Mouse (Mus musculus): ENCODE measurements at regions not wholly inside any gene's neighbourhood (a gene's known extent, or its start where the extent isn't known, plus 50 kb on each side); places are given as distances from the start of the nearest gene placed in this dataset.
"Not testable (repeated sequence)": the region's sequence is repeated elsewhere in the genome, so short reads cannot be mapped to it uniquely, and the experiment has no call there.

DNA sequence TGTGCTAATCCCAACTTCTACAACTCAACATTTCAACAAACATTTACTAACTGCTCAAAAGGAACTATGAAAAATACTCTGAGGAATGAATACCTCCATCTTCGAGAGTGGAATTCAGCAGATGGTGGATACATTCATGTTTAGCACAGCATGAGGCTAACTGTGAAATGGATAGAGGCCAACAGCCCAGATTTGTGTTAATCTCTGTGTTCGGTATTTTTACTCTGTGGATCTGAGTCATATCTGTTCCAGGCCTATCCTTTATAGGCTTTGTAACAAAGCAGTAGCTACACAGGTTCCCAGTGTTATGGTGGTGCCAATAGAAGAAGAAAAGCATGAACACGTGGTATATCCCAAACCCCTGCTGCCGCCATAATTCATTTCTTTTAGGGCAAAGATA lies 148.4 kb upstream of the Fbxl7 start:
- H3K4me3 ChIP-seq (replicated peaks; ENCODE audit: extremely low read depth, low read depth, low read length), result no peak overlapping the region
- 74% methylated on average over 4 of the region's 4 CpGs for WGBS
- no peak for DNase-seq
- H3K4me1 ChIP-seq (ENCODE audit: control insufficient read depth, insufficient read depth, low read length), result no peaks in the 10 kb centered on the region
- TF ChIP-seq CTCF (IDR thresholded peaks at IDR 0.05; ENCODE audit: insufficient read depth, low read length) (no peak), POLR2A (IDR thresholded peaks at IDR 0.05; ENCODE audit: borderline replicate concordance, extremely low read depth, low read depth, low read length) (no peak)

DNA sequence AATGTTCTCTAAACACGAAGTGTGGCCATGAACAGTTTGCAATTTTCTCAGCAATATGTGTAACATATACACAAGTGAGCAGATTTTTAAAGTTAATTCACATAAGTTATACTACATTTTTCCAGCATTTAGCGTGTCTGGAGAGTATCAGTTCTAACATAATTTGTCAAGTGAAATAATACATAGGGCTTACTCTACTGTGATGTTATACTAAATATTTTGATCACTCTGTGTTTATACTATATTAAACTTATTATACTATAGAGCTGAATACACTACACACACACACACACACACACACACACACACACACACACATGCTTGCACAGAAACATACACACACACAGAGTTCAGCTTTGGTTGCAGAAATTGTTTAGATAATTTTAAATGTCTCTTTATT lies 155.3 kb upstream of the Fbxl7 start:
- no peak for DNase-seq
- WGBS, result 69% methylated on average over 2 of the region's 2 CpGs
- no peaks in the 10 kb centered on the region for H3K4me1 ChIP-seq (ENCODE audit: control insufficient read depth, insufficient read depth, low read length)
- no peak for TF ChIP-seq CTCF (IDR thresholded peaks at IDR 0.05; ENCODE audit: insufficient read depth, low read length)
- TF ChIP-seq POLR2A (IDR thresholded peaks at IDR 0.05; ENCODE audit: borderline replicate concordance, extremely low read depth, low read depth, low read length), result no peak
- no peak overlapping the region for H3K4me3 ChIP-seq (replicated peaks; ENCODE audit: extremely low read depth, low read depth, low read length)

GRCm38 (mm10) chr15:27063456-27063855 lies 168.1 kb upstream of the Fbxl7 start:
- H3K4me1 ChIP-seq (ENCODE audit: control insufficient read depth, insufficient read depth, low read length), result no peaks in the 10 kb centered on the region
- no peak for TF ChIP-seq POLR2A (IDR thresholded peaks at IDR 0.05; ENCODE audit: borderline replicate concordance, extremely low read depth, low read depth, low read length)
- no peak for TF ChIP-seq CTCF (IDR thresholded peaks at IDR 0.05; ENCODE audit: insufficient read depth, low read length)
- no peak overlapping the region for H3K4me3 ChIP-seq (replicated peaks; ENCODE audit: extremely low read depth, low read depth, low read length)
- no peak for DNase-seq

DNA sequence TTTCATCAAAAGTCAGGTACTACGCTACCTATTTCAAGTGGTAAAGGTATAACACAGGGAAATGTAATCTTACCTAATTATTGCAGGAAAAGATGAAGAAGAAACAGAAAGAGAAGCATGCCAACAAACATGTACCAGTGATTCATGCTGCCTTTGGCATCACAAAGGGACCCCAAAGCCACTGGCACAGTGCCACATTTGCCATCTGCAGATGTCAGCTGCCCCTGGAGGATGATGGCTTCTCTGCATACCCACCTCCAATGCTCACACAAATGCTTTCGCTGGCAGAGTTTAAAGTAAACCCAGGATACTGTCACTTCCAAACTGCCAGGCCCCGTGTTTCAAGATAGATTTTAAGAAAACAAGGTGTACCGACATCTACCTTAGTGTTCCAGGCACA lies 168.6 kb upstream of the Fbxl7 start:
- no peak overlapping the region for H3K4me3 ChIP-seq (replicated peaks; ENCODE audit: extremely low read depth, low read depth, low read length)
- WGBS, result 65% methylated on average over 4 of the region's 4 CpGs

DNA sequence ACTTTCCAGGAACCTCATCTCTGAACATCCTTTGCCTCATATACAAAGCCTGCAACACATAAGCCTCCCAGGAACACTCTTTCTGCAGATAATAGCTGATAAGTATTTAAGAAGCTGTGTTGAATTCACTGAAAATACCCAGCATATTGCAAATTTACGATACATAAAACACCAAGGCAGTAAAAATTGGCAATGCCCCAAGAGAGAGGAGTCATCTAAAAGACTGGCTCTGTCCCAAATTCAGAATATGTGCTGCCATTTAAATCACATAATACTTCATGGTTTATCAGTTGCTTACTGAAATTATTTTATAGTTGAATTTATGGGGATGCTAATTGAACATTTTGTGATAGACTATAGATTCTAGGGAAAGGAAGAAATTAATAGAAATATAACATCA lies 172.3 kb upstream of the Fbxl7 start:
- H3K4me1 ChIP-seq (ENCODE audit: control insufficient read depth, insufficient read depth, low read length), result no peaks in the 10 kb centered on the region
- no peak for DNase-seq
- no peak for TF ChIP-seq CTCF (IDR thresholded peaks at IDR 0.05; ENCODE audit: insufficient read depth, low read length)
- TF ChIP-seq POLR2A (IDR thresholded peaks at IDR 0.05; ENCODE audit: borderline replicate concordance, extremely low read depth, low read depth, low read length), result no peak
- no peak overlapping the region for H3K4me3 ChIP-seq (replicated peaks; ENCODE audit: extremely low read depth, low read depth, low read length)
- 60% methylated on average over 1 of the region's 1 CpGs for WGBS

More for the DNA sequence above, 168.6 kb upstream of the Fbxl7 start:
- no peak for TF ChIP-seq CTCF (IDR thresholded peaks at IDR 0.05; ENCODE audit: insufficient read depth, low read length)
- TF ChIP-seq POLR2A (IDR thresholded peaks at IDR 0.05; ENCODE audit: borderline replicate concordance, extremely low read depth, low read depth, low read length), result no peak
- H3K4me1 ChIP-seq (ENCODE audit: control insufficient read depth, insufficient read depth, low read length), result no peaks in the 10 kb centered on the region
- DNase-seq, result no peak

GRCm38 (mm10) chr15:27077926-27078325 lies 182.5 kb upstream of the Fbxl7 start:
- 74% methylated on average over 4 of the region's 4 CpGs for WGBS
- DNase-seq, result no peak
- TF ChIP-seq CTCF (IDR thresholded peaks at IDR 0.05; ENCODE audit: insufficient read depth, low read length) (no peak), POLR2A (IDR thresholded peaks at IDR 0.05; ENCODE audit: borderline replicate concordance, extremely low read depth, low read depth, low read length) (no peak)
- H3K4me1 ChIP-seq (ENCODE audit: control insufficient read depth, insufficient read depth, low read length), result no peaks in the 10 kb centered on the region
- H3K4me3 ChIP-seq (replicated peaks; ENCODE audit: extremely low read depth, low read depth, low read length), result no peak overlapping the region

GRCm38 (mm10) chr15:27082826-27083225 lies 187.4 kb upstream of the Fbxl7 start:
- Histone ChIP-seq H3K4me3 (replicated peaks; ENCODE audit: extremely low read depth, low read depth, low read length) (no peak overlapping the region), H3K4me1 (ENCODE audit: control insufficient read depth, insufficient read depth, low read length) (no peaks in the 10 kb centered on the region)
- DNase-seq, result no peak
- TF ChIP-seq POLR2A (IDR thresholded peaks at IDR 0.05; ENCODE audit: borderline replicate concordance, extremely low read depth, low read depth, low read length) (no peak), CTCF (IDR thresholded peaks at IDR 0.05; ENCODE audit: insufficient read depth, low read length) (no peak)
- 78% methylated on average over 5 of the region's 5 CpGs for WGBS

DNA sequence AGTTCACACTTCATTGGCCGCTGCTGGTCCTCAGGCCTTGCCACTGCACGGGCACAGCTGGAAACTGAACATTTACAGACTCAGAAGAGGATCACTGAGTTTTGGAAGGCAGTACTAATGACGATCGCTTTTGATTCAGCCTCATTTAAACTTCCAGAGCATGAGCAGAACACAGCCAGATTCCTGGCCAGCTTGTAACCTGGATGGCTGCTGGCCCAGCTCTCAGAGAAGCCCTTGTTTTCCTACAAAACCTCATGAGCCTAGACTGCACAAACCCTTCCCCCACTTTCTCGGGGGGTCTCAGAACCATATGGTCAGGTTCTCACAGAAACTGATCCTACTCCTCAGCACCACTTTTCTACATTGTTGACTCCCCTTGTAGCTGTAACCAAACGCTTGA lies 188.2 kb upstream of the Fbxl7 start:
- DNase-seq, result no peak
- no peak for TF ChIP-seq POLR2A (IDR thresholded peaks at IDR 0.05; ENCODE audit: borderline replicate concordance, extremely low read depth, low read depth, low read length)
- TF ChIP-seq CTCF (IDR thresholded peaks at IDR 0.05; ENCODE audit: insufficient read depth, low read length), result no peak
- 76% methylated on average over 6 of the region's 6 CpGs for WGBS
- Histone ChIP-seq H3K4me3 (replicated peaks; ENCODE audit: extremely low read depth, low read depth, low read length) (no peak overlapping the region), H3K4me1 (ENCODE audit: control insufficient read depth, insufficient read depth, low read length) (no peaks in the 10 kb centered on the region)

DNA sequence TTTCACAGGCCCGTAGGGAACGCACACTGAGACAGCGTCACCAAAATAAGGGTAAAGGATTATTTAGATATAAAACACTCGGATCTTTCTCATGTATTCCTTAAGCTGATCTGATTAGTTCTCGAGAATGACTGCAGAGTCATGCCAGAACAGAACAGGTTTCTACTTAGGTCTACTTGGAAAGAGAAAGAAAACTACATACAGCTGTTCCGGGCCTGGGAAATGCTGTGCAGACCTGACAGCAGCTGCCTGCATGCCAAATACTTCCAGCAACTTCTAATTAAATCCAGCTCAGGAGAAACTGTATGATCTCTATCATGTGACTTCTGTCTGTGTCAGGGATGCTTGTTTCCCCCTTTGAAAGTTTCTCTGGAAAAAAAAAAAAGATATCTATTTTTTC lies 193.8 kb upstream of the Fbxl7 start:
- Histone ChIP-seq H3K4me3 (replicated peaks; ENCODE audit: extremely low read depth, low read depth, low read length) (no peak overlapping the region), H3K4me1 (ENCODE audit: control insufficient read depth, insufficient read depth, low read length) (no peaks in the 10 kb centered on the region)
- no peak for DNase-seq
- TF ChIP-seq POLR2A (IDR thresholded peaks at IDR 0.05; ENCODE audit: borderline replicate concordance, extremely low read depth, low read depth, low read length) (no peak), CTCF (IDR thresholded peaks at IDR 0.05; ENCODE audit: insufficient read depth, low read length) (no peak)
- 83% methylated on average over 6 of the region's 6 CpGs for WGBS

GRCm38 (mm10) chr15:27094102-27094501 lies 198.7 kb upstream of the Fbxl7 start:
- 44% methylated on average over 3 of the region's 3 CpGs for WGBS
- no peak for DNase-seq
- no peak overlapping the region for H3K4me3 ChIP-seq (replicated peaks; ENCODE audit: extremely low read depth, low read depth, low read length)
- H3K4me1 ChIP-seq (ENCODE audit: control insufficient read depth, insufficient read depth, low read length), result no peaks in the 10 kb centered on the region
- no peak for TF ChIP-seq POLR2A (IDR thresholded peaks at IDR 0.05; ENCODE audit: borderline replicate concordance, extremely low read depth, low read depth, low read length)
- TF ChIP-seq CTCF (IDR thresholded peaks at IDR 0.05; ENCODE audit: insufficient read depth, low read length), result no peak

- DNase-seq, result no peak
- Histone ChIP-seq H3K4me3 (replicated peaks; ENCODE audit: extremely low read depth, low read depth, low read length) (no peak overlapping the region), H3K4me1 (ENCODE audit: control insufficient read depth, insufficient read depth, low read length) (no peaks in the 10 kb centered on the region)
- TF ChIP-seq CTCF (IDR thresholded peaks at IDR 0.05; ENCODE audit: insufficient read depth, low read length) (no peak), POLR2A (IDR thresholded peaks at IDR 0.05; ENCODE audit: borderline replicate concordance, extremely low read depth, low read depth, low read length) (no peak)
- WGBS, result 90% methylated on average over 9 of the region's 9 CpGs
Observed at GRCm38 (mm10) chr15:27095231-27095630, 199.9 kb upstream of the Fbxl7 start.

GRCm38 (mm10) chr15:27101610-27102009 lies 206.2 kb upstream of the Fbxl7 start:
- not testable (repeated sequence) for H3K4me1 ChIP-seq (ENCODE audit: control insufficient read depth, insufficient read depth, low read length); H3K4me3 ChIP-seq (replicated peaks; ENCODE audit: extremely low read depth, low read depth, low read length); DNase-seq
- WGBS, result 72% methylated on average over 2 of the region's 2 CpGs
